Mouse (Mus musculus) testis, postnatal 14 days (tissue): ENCODE data around the gene Emc10.

Experiments used
- DNase-seq: peaks from one replicate; pipeline ENCODE4 v3.0.0; 2021; ENCODE audit warnings: low spot score

Gene Emc10

GRCm38 (mm10) chr7:44495992-44496770 lies at the start of gene Emc10, which contains the start of gene Fam71e1:
Gene Emc10 (minus strand): TSS chr7:44496529.
Gene Fam71e1 (plus strand): TSS chr7:44496581.
- peak; percentile 98 for DNase-seq

DNA sequence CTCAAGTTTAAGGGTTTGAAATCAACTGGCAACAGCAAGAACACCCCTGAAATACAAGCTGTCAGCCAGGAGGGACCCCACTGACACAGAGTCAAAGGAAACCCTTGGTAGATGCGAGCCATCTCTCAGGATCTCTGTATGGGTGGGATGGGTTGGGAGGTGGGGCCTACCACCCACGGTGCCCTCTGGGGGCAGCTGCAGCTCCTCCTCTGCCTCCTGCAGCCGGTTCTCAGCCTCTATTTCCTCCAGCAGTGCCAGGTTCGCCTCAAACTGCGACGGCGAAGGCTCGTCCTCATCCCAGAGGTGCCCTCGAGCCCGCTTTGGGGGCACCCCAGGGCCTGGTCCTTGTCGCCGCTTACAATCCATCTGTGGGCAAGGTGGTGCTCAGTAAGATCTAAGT lies 46.7 kb upstream of the Emc10 start:
- no peak for DNase-seq

DNA sequence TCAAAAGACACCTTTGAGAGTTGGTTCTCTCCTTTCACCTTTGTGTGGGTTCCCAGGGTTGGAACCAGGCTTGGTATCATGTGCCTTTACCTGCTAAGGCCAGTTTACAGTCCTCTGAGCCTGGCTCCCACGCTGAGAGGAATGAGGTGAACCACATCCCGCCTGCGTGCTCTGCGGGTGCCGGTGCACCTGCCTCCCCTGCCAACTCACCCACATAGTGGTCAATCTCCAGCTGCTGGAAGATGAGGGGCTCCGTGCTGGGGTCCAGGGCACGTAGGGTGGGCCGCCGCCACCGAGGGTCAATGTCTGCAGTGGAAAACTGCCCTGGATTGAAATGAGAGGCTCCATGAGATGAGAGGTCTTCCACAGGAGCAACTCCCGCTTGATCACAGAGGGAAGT lies 46.2 kb upstream of the Emc10 start:
- DNase-seq: no peak

- DNase-seq: no peak
Measured at GRCm38 (mm10) chr7:44538756-44539624, 42.7 kb upstream of the Emc10 start.

- no peak for DNase-seq
Measured at GRCm38 (mm10) chr7:44537496-44537895, 41.2 kb upstream of the Emc10 start.

- no peak for DNase-seq
Measured at GRCm38 (mm10) chr7:44537009-44537408, 40.7 kb upstream of the Emc10 start.

- no peak for DNase-seq
Measured at GRCm38 (mm10) chr7:44536590-44536968, 40.2 kb upstream of the Emc10 start.

- DNase-seq: no peak
Measured at GRCm38 (mm10) chr7:44535657-44536589, 39.6 kb upstream of the Emc10 start.

DNA sequence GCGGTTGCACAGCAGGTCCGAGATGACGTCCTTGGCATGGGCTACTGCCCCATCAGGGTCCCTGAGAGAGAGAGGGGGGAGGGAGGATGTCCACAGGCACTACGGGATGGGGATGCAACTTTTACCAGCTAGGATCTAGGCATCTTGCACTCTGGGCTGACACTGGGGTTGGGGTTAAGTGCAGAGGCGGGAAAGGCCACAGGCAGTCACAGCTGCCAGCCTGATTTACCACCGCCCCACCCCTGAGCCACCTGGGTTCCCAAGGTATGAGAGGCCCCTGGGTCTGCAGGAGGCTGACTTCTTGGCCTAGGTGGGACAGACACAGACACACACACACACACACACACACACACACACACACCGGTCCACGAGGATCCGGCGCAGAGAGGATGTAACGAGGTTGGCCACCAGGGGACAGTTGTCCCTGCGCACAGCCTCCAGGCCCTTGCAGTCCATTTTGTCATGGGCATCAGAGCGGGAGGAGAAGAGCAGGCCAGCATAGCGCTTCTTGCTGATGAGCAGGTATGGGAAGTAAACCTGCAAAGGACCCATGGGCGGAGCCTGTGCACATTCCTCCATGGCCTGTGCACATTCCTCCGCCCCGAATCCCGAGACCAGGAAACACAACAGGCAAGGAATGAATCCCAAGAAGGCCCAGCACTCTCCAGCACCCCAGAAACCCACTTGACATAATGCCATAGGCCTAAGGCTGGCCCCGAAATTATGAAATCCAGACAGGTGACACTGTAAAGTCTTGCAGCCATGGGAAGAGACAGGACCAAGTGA lies 38.5 kb upstream of the Emc10 start:
- DNase-seq: no peak

GRCm38 (mm10) chr7:44534242-44534641 lies 37.9 kb upstream of the Emc10 start:
- no peak for DNase-seq

DNA sequence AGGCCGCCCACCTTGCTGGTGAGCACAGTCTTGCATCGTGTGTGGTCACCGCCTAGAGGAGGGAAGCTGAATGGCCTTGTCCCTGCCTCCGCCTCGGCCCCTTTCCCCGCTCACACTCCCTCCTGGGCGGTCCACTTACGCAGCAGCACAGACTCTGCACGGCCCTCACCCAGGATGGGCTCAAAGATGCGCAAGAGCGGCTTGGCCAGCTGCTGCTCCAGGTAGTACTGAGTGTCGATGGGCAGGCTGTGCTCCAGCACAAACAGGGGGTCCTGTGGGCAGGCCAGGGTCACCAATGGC lies 37.4 kb upstream of the Emc10 start:
- no peak for DNase-seq

- no peak for DNase-seq
Measured at GRCm38 (mm10) chr7:44532918-44533745, 36.8 kb upstream of the Emc10 start.

GRCm38 (mm10) chr7:44531946-44532732 lies 35.8 kb upstream of the Emc10 start, which contains the start of gene Spib:
Gene Spib (minus strand): TSS chr7:44532071.
- DNase-seq: no peak

DNA sequence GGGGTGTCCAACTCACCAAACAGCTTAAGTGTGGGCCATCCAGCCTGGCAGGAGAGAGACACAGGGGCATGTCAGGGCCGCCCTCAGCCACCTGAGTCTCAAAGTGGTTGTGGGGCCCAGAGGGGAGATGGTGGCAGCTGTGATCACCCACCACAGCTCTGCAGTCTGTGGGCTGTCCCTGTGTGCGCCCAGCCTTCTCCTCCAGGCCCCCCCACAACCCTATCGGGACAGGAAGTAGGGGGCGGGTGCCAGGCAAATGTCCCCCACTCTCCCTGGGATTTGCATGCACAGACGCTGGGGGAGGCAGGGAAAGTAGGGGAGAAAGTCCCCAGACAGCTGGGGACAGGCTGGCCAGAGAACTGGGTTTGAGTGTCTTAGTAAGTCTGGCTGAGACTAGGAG lies 34.9 kb upstream of the Emc10 start:
- no peak for DNase-seq

DNA sequence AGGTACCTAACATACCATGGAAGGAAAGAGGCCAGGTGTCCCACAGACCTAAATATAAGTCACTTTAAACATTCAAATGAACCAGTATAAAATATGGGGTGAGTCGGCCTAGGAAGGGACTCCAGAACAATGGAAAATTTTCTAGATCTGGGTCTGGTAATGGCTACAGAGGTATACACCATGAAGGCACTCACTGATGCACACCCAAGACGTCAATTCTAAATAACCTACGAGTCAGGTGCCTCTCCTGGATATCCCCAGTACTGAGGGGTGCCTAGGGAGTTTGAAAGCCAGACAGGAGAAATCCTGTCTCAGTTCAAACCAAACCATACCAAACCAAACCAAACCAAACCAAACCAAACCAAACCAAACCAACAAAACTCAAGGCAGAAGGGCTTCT lies 34.2 kb upstream of the Emc10 start:
- DNase-seq: no peak

DNA sequence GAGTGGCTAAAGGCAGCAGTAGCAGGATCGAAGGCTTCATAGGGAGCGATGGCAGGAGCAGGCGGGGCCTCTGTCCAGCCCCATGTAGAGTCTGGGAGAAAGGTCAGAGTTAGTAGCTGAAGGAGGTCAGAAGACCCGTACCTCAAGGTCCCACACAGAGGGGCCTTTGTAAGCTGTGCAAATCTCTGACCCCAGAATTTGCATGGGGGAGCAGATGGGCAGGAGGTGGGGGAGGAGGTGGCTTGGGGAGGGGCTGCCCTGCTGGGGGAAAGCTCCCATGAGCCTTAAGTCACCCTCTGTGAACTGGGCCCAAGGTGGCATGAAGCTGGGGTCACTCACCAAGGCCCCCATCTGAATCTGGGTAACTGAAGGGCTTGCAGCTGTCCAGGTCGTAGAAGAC lies 33.2 kb upstream of the Emc10 start:
- DNase-seq: no peak

DNA sequence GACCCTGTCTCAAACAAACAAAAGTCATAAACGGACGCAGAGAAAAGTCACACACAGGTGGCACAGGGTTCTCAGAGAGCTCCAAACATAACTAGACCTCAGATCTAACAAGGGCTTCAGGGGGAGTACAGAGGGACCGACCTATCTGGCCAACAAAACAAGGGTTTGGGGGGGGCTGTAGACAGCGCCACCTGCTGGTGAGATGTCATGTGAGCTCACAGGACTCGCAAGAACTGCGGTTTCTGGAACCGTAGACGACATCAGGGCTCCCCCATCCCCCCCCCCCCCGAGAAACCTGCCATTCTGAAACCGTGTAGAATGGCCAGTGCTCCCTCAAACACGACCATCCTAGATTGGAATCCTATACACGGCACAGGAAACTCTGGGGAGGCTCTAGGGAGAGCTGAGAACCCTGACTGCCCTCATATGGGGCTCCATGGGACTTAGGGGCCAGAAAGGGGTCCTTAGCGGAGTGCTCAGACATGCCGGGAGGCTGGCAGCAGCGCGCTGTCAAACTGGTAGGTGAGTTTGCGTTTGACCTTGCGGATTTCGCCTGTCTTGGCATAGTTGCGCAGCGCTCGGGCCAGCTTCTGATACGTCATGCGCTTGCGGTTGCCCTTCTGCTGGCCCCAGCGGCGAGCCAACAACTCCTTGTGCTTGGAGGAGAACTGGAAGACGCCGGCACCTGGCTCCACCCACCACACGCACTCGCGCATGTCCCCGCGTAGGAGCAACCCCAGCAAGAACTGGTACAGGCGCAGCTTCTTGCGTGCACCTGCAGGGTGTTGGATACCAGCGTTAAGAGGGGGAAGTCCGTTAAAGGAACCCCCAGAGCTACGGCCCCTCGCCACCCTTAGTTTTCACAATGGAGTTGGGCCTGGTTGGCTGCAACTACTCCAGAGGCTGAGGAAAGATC lies 31.4 kb upstream of the Emc10 start:
- no peak for DNase-seq

DNA sequence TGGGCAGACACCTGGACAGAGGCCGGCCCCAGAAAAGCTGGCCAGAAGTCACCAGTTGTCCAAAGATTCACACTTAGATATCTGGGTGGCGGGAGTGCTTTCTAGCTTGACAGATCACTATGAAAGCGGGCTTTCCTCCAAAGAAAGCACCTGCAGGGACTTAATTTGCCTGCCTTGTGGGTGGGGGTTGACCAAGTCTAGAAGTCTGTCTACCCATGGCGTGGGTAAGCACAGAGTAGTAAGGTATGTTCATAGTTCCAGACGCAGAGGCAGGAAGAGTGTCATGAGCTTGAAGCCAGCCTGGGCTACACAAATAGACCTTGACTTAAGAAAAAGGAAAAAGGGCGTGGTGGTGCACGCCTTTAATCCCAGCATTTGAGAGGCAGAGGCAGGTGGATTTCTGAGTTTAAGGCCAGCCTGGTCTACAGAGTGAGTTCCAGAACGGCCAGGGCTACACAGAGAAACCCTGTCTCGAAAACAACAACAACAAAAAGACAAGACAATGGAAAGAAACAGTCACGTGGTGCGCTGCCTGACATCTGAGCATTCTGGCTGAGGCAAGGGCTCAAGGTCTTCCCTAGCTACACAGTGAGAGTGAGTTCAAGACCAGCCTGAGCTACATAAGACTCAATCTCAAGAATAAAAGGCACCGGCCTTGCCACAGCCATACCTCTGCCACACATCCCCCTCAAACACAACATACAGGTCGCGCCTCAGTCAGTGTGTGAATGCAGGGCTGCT lies 30.3 kb upstream of the Emc10 start:
- DNase-seq: no peak
